Mouse (Mus musculus) brain, embryonic 18.5 days (tissue): ENCODE measurements around the gene Wipf1.

Experiments
- DNase-seq: peaks from one replicate; pipeline ENCODE4 v3.0.0-alpha.2; 2012; ENCODE audit warnings: low read depth, low spot score

Gene Wipf1

DNA sequence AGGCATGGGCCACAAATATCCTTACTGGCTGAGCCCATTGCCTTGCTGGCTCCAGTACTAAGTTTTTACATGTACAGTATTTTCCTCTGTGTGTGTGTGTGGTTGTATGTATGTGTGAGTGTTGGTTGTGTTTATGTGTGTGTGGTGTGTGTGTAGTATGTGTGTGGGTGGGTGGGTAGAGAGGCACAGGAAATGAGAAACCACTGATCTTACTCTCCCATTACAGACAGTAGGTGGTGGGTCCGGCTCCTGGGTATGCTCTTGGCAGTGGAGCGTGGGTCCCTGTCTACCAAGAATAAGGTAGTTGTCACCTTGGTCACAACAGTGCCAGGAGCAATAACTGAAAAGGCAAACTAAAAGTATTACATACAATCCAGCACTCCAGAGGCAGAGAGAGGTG lies 93.7 kb downstream of the Wipf1 start:
- DNase-seq, result no peak

DNA sequence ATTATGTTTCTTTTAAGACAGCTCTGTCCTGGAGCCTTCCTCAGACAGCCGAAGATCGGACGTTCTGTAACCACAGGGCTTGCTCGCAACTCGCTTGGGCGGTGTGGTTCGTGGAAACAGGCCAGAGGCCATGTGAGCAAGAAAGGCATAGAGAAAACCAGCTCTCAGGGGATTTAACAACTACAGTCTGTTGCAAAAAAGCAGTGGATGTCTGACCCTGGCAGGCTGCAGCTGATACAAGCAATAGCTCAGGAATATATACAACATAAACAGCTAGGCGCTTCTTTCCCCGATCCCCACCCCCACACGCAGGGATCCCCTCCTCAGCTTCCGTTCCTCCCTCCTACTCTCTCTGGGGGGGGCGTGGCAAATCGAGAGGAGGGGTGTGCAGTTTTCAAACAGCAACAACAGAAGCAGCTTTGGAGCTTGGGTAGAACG lies 97.6 kb downstream of the Wipf1 start:
- no peak for DNase-seq

DNA sequence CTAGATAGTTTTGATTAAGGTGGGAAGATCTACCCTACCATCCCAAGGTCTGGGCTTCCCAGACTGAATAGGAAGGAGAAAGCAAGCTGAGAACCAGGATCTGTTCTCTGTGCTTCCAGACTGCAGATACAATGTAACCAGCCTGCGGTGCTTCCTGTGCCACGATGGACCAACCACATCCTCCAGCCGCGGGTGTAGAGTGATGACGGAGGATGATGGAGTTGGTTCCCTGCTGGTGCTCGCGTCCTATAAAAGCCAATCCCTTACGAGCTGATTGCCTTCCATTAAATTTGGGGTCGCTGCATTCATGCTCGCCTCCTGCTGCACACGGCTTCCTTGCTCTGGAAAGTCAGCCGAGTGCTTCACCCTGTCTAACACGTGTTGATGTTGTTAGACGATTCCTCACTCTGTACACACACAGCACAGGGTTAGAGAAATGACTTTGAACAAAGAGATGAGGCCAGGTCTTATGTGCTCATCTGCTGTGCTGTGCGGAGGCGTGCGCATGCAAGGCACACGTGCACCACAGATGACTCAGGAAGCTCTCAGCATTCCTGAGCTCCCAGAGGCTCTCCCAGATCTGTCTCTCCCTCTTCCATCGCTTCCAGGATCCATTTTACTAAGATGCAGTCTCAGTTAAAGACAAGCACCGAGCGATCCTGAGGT lies 100.6 kb downstream of the Wipf1 start:
- DNase-seq, result no peak

DNA sequence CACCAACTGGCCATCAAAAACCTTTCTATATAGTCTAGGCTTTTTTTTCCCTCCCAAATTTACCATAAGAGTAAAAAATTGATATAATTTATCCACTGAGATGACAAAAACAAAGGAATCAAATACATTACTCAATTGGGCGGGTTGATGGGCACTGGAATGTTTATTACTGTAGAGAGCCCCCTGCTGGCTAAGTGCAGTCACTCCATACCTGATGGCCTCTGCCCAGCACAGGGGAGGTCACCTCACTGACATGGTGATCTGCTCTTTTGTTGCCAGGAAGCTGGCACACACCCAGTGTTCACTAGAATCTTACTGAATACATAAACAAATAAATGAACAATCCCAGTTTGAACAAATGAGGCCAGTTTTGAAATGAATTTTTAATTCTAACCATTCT lies 102.2 kb downstream of the Wipf1 start:
- no peak for DNase-seq

DNA sequence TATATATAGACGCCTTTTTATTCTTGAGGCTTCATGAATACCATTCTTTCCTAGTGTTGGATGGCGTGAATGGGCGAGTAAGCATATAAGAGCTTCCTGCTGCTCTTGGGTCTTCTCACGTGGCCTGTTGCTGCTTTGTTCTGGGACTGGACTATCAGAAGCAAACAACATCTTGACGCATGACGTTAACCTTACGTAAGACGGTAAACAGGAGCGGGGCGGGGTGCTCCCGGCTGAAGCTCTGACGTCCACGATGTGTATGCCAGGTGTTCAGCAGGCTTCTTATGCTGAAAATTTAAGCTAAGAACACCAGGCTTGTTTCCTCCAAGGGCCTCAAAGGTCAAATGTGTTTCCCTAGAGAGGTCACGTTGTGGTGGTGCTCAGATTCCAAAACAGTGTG lies 103.7 kb downstream of the Wipf1 start:
- DNase-seq, result no peak

DNA sequence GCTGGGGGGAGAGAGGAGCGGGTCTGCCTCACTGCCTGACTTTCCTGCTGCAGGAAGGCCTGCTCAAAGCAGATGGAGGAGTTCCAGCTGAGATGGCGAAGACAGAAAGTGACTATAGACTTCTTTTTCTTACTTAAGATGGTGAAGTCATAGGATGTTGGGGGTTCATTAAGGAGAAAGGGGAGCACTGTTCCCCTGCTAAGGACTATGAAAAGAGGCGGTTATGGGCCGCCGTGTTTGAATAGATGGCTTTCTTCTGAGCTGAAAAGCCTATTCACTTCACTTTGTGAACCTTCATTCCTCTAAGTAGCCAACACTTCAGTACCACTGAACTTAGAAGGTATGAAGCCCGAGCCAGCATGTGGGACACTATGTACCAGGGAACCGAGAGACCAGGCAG lies 109.8 kb downstream of the Wipf1 start:
- DNase-seq, result no peak

DNA sequence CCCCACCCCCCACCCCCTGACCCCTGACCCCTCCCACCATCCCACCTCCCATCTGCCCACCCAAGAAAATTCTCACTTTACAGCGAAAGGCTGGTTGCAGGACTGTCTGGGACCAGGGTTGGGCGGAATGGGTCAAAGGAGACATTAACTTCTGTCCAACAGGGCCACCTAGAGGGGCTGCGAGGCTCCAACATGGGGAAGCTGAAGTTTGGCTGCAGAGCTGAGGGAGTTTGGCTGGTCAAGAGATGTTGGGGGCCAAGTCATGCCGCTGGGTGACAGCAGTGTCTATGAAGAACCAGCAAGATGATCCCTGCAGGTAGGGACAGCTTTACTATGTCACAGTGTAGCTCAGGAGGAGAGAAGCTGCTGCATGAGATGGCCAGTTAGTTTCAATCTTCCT lies 110.2 kb downstream of the Wipf1 start:
- DNase-seq, result no peak

DNA sequence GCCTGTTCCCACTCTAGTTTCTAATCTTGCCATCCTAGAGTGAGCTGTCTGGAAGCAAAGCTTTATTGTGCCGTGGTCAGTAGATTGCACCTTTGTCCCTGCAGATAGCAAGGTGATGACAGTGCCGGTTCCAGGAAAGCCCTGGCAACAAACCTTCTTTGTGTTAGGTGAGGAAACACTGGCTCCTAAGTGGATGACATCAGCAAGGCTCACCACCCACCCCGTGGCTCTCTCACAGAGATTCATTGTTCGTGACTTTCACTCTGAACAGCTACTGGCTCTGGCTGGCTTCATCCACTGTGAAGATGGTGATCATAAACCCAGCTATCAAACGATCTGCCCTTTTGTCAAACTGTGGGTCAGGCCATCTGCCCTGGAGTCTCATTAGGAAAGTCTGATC lies 113.6 kb downstream of the Wipf1 start:
- DNase-seq, result no peak

DNA sequence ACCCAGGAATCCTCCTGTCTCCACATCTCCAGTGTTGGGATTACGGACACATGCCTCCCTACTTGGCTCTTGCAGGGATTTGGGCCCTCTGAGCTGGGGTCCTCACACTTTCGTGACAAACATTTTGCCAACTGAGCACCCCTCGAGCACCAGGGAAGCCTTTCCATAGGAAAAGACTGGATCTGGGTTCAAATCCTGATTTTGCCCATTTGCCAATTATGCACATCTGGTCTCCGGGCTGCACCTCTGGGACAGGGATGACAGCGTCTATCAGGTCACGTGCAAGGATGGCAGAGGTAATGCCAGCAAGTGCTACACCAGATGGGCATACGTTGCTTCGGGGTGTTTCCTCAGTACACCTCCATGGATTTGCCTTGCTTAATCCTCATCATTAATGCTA lies 119.5 kb downstream of the Wipf1 start:
- DNase-seq, result no peak

DNA sequence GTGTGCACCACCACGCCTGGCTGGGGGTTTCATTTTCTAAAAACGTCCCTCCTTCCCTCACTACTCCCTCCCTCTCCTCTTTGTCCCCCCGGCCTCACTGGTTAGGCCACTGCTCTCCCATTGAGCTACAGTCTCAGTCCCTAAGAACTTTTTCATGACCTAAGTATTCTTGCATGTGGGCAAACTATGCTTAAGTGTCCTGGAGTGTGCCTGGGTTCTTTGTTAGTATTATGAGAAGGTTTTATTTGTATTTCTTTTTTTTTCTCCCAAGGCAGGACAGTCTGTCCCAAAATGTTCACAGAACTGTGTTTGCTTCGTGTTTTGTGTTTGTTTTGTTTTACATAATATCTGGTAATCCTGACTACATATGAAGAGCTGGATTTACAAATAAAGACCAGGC lies 121.9 kb downstream of the Wipf1 start:
- DNase-seq, result no peak

DNA sequence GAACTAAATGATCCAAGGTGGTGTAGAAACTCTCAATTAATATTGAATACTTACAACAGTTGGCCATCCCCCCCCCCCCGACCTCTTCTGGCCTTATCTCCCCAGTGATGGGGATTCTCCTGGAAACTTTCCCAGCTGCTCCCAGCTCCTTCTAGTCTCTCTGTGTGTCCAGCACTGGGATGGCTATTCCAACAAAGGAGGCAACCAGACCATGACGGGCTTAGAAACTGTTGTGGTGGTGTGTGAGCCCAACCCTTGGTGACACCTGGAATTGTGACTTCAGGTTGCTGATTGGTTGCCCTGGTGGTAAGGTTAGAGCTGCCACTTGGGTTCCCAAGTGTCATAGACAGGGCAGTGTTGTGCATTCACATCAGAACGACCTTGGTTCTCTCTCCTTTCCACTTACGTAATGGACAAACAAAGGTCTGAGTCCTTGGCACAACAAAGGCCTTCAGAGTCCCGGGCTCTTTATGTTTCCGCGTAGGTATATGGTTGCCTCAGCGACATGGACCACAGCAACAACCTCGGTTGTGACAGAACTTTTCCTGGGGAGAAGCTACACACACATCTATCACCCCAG lies 123.1 kb downstream of the Wipf1 start:
- no peak for DNase-seq

DNA sequence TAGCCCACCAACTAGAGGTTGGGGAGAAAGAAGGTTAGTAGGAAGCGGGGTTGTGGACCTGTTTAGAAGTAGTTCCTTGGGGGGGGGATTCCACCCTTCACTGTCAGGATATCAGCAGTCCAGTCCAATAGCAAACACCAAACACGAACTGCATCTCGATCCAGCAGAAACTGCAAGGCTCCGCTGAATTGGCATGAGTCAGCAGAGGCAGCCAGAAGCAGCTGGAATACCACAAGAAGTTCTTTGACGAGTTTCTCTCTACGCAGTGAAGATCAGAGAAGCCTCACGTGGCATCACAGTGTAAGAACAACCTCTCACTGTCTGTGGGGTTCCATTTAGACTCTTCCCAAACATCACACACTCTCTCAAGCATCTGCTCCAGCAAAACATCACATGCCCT lies 124.6 kb downstream of the Wipf1 start:
- DNase-seq, result no peak

DNA sequence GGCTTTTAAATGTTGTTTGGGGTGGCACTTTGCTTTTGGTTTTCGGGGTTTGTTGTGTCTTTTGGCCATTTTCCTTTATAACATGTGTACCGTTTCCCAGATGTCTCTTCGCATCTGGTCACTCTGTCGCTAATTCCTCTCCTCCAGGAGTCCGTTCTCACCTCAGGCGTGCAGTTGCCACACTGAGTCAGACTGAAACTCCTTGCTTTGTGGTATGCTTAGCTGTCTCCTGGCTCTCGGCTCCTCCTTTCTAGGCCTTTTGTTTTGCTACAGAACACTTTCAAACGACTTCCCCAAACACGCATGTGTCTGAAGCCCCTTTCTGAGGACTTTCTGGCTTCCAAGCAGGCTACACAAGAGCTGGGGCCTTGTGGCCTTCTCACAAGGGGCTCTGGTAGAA lies 125.1 kb downstream of the Wipf1 start:
- DNase-seq, result no peak

DNA sequence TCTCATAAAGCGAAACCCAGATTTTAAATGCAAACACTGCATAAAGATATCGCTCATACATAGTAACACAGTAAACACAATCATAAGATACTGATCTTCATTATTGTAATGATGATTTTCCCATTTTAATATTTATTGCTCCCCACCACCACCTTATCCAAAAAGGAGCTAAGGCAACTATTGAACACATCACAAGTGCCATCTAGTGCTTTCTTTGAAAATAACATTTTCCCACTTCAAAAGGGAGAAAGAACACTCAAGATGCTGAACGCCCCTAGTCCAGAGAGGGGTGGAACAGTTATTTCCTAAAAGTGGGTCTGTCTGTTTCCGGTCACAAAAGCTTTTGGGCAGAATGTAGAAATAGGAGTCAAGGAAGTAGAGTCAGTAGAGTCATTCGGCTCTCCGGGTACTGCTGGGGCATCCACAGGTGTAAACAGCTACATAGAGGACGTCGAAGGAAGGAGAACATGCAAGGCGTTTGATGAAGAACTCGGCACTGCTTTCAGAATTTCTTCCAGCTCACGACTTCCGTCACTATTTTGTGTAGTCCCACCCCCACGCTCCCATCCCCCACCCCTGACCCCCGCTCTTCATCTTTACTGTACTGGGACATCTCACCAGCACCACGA lies 126.0 kb downstream of the Wipf1 start:
- DNase-seq, result no peak

DNA sequence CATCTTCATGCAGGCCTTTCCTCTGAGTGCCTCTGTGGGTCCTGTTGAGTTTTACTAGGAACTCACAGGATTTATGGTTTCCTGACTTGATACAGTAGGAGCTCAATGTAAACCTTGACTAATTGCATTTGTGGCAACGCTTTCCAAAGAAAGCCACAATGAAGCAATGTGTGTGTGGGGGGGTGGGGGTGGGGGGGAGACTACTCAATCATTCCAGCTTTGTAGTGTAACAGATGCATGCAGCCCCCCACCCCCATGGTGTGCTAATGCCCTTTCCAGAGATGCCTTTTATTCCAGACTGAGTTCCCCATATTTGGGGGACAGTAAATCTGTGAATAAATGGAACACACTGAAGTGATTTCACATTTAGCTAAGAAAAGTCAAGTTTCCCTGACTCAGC lies 127.8 kb downstream of the Wipf1 start:
- no peak for DNase-seq

DNA sequence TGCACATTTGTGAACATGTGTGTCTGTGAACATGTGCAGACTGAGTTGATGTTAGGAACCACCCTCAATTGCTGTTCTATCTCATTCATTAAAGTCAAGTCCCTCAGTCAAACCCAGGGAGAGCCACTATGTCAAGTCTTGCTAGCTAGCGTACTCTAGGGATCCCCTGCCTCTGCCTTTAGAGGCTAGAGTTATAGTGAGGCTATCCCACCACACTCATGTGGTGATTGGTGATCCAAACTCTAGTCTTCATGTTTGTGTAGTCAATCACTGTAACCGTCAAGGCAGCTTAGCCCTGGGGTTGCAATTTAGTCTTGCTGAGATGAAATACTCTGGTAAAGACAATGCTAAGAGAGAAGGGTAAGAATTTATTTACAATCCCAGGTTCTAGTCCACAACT lies 132.1 kb downstream of the Wipf1 start:
- no peak for DNase-seq

DNA sequence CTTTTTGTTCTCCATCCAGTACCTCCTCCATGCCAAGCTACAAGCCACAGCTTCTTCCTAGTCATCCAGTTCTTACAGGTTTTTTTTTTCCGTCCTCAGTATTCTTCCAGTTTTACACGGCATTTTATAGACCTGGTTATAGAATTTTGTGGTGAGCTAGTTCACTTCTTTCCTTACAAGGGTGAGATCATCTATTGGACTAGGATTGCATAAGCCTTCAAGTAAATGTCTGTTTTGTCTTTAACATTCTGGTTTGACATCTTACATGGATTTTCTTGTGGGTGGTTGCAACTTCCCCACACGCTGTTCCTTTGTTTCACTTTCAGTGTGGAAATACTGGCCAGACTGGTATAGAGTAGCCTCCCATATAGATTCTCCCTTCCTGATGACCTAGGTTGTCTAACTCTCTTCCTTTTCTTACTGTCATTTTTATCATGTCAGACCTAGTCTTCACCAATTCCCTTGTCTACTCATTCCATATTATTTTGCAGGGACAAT lies 132.7 kb downstream of the Wipf1 start:
- no peak for DNase-seq

DNA sequence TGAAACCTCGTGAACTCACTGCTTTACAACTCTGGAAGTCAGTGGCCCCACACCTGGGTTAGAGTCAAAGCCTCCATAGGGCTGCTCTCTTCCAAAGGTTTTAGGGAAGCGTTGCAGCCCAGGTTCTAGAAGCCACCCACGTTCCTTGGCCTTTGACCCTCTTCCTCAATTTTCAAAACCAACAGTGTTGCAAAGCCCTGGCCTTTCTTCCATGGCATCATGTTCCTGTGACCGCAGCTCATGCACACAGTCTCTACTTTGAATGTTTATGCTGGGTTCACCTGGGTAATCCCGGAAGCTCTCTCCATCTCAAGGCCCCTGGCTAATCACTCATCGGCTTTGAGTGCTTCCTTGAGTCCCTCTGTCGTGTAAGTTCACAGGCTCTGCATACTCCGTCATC lies 134.0 kb downstream of the Wipf1 start:
- no peak for DNase-seq

DNA sequence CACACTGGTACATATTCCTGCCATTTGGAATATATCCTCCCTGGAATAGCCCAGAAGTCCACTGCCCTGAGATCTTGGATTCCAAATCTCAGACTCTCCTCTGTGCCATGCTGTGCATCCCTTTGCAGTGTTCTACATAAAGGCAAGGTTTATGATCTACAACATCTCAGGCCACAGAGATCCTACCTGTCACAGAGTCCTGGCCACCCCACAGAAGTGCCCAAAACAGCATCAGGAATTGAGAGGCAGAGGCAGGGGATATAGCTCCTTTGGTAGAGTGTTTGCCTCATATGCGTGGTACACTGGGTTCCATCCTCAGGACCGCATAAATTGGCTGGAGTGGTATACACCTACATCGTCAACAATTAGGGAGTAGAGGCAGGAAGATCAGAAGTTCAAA lies 135.1 kb downstream of the Wipf1 start:
- no peak for DNase-seq

DNA sequence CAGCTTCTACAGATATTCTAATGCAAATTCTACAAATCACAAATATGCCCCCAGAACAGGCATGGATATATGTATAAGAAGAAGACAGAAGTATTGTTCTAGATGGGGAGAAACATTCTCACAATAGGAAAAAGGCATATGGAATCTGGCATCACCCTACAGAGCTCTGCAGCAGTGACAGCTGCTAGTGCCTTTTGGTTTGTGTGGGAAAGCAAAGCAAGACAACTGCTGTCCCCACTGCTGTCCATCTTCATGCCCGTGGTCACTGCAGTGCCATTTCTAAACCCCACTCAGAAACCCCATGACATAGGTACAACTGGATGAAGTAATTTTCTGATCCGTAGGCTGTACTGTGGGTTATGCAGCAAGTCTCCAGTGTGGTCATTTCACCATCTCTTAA lies 136.8 kb downstream of the Wipf1 start:
- no peak for DNase-seq

DNA sequence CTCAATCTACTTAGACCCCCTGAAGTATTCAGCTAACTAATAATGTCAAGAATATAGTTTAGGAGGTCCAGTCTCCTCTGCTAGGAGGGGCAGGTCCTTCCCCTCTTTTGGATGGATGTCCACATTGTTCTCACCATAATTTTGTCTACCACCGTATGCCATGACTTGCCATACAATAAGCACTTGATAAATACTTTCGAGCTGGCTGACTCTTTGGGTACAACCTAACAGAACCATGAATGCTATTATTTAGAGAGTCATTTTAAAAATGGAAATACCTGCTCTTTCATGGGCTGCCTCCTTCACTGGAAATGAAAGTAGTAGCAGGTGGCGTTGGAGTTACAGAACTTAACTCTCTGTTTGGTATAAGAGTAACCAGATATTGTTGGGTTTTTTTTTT lies 139.6 kb downstream of the Wipf1 start:
- DNase-seq, result no peak

DNA sequence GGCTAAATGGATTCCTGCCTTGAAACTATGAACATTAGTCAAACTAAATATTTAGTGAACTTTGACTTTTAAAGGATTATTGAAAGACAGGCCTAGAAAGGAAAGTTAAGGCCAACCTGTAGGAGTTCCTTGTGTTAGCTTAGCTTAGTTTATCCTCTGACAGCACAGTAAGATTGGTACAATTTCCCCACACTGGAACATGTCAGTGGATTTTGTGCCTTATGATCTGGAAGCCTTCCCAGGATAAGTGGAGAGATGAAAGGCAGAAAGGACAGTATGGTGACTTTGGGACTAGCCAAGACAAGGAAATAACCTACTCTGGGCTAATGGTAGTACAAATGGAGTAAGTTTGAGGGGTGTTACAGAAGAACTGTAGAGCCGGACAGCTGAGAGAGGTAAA lies 141.7 kb downstream of the Wipf1 start:
- no peak for DNase-seq

DNA sequence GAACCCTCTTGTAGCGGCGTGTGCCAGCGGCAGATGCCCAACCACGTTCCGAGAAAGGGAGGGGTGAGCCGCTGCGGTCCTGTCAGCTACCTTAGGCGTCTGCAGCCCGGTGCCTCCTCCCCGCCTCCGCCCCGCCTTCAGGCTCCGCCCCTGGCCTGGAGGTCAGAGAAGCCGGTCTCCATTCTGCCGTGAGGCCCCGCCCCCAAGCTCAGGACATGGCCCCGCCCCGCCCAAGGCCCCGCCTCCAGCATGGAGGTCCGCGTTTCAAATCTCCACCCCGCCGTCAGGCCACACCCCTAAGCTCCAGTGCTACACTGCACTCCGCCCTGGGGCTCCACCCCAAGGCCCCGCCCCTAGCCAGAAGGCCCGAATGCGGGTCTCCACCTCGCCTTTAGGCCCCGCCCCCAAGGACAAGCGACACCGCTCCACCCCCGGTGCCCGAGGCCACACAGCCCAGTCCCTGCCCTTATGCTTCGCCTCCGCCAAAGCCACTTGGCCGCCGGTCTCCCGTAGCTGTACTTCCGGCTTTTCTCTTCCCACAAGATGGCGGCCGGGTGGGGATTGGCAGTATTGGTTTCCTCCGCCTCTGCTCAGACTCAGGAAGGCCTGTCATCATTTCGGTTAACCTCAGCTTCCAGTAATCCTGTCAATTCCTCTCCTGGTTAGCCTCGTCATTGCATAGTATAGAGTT lies 143.0 kb downstream of the Wipf1 start, which contains the start of gene Gpr155:
Gpr155 (minus strand) TSS at position 217 of the 691 bp plus-strand sequence.
- peak; percentile 94 for DNase-seq
